In genomic region chrX:151046321-151046720, GRCm38 (mm10) we compare ENCODE assay signal across 8 mouse cellular contexts. TPM values are rescaled to one million over a fixed set of nuclear protein-coding genes. Genes with fewer than 3 reads are reported as not detected.
A peak's percentile ranks its signal among the peaks of the same experiment; 100 is the strongest.
DNase-seq lines count a peak whose midpoint lies in the region; ATAC-seq and TF ChIP-seq lines count a peak whose summit lies in the region.

No protein-coding gene starts in this region.

- H3K4me1 ChIP-seq in heart, embryonic 11.5 days (ENCODE audit: control insufficient read depth, insufficient read depth, low read length): no peaks in the 10 kb centered on the region
- H3K4me1 ChIP-seq in testis, adult 2 months (ENCODE audit: control insufficient read depth, insufficient read depth, low read length): no peaks in the 10 kb centered on the region
- H3K4me1 ChIP-seq in liver, embryonic 12.5 days: no peaks in the 10 kb centered on the region

- ATAC-seq in heart, embryonic 11.5 days (replicated peaks; ENCODE audit: insufficient number of reproducible peaks, low FRiP score, low TSS enrichment): no peak
- no peak for ATAC-seq in liver, embryonic 12.5 days

- H3K27ac ChIP-seq in heart, embryonic 11.5 days (ENCODE audit: low read depth, low read length): no peak overlapping the region
- peak overlapping the region; percentile 80 for H3K27ac ChIP-seq in testis, adult 2 months (ENCODE audit: control insufficient read depth, insufficient read depth, low read depth, low read length)
- H3K27ac ChIP-seq in liver, embryonic 12.5 days: no peak overlapping the region

- H3K4me2 ChIP-seq in heart, embryonic 11.5 days: peak overlapping the region; percentile 64
- peak overlapping the region; percentile 70 for H3K4me2 ChIP-seq in liver, embryonic 12.5 days

- no peak for TF ChIP-seq POLR2A in testis, adult 2 months (IDR thresholded peaks at IDR 0.05; ENCODE audit: control insufficient read depth, low read depth, low read length)

- WGBS in heart, embryonic 11.5 days (ENCODE audit: insufficient replicate concordance): 53% methylated on average over 11 of the region's 11 CpGs
- 43% methylated on average over 11 of the region's 11 CpGs for WGBS in liver, embryonic 12.5 days (ENCODE audit: insufficient replicate concordance)

- no peaks in the 10 kb centered on the region; the same call in 1 of the 2 replicates for H3K27me3 ChIP-seq in heart, embryonic 11.5 days (ENCODE audit: control insufficient read depth, insufficient read depth, low read length)
- no peaks in the 10 kb centered on the region for H3K27me3 ChIP-seq in testis, adult 2 months (ENCODE audit: control insufficient read depth, insufficient read depth, low read length)
- H3K27me3 ChIP-seq in liver, embryonic 12.5 days (replicated peaks): peaks cover 52% of the 10 kb centered on the region

- H3K4me3 ChIP-seq in heart, embryonic 11.5 days (ENCODE audit: low read depth, low read length): peak overlapping the region; percentile 67
- peak overlapping the region; percentile 84 for H3K4me3 ChIP-seq in testis, adult 2 months (ENCODE audit: control insufficient read depth, low read depth, low read length)
- peak overlapping the region; percentile 57; the same call in 1 of the 2 replicates for H3K4me3 ChIP-seq in liver, embryonic 12.5 days

- no peak for DNase-seq in heart, adult 9 months (ENCODE audit: low spot score in 2 of 2)
- no peak for DNase-seq in testis, postnatal 14 days (ENCODE audit: low spot score)
- peak; percentile 43 for DNase-seq in testis, postnatal 10 days (ENCODE audit: low spot score)
- no peak for DNase-seq in ovary, postnatal 36 days (ENCODE audit: low spot score)
- DNase-seq in adipocyte (ENCODE audit: low spot score): no peak

- no peak for TF ChIP-seq CTCF in testis, adult 2 months (IDR thresholded peaks at IDR 0.05; ENCODE audit: control insufficient read depth, insufficient read depth, insufficient replicate concordance, low read depth, low read length)

- no peak overlapping the region for H3K9ac ChIP-seq in heart, embryonic 11.5 days (ENCODE audit: low read depth, low read length)
- no peak overlapping the region for H3K9ac ChIP-seq in liver, embryonic 12.5 days

- no peaks in the 10 kb centered on the region; the same call in 1 of the 2 replicates for H3K9me3 ChIP-seq in heart, embryonic 11.5 days (replicated peaks; ENCODE audit: control insufficient read depth, low read length)
- H3K9me3 ChIP-seq in liver, embryonic 12.5 days (replicated peaks): no peaks in the 10 kb centered on the region

- no peaks in the 10 kb centered on the region for H3K36me3 ChIP-seq in heart, embryonic 11.5 days (ENCODE audit: control insufficient read depth, insufficient read depth, low read length)
- no peaks in the 10 kb centered on the region for H3K36me3 ChIP-seq in testis, adult 2 months (ENCODE audit: control insufficient read depth, insufficient read depth, low read length)
- H3K36me3 ChIP-seq in liver, embryonic 12.5 days: no peaks in the 10 kb centered on the region

RNA-seq across cellular contexts. Expression of gene Fgd1, which starts 0.4 kb away (rescaled TPM):
- 5.8 and 6.4 TPM in 2 replicates for polyA plus RNA-seq in heart, embryonic 11.5 days (2014; fragmentation: Nextera tagmentation; extraction: Ambion mirVana)
- 1.3 TPM in 2 replicates for polyA plus RNA-seq in testis, adult 2 months (2012; rRNA removed)
- polyA plus RNA-seq in liver, embryonic 12.5 days (2016; fragmentation: Nextera tagmentation; extraction: Ambion mirVana): 3.4 and 3.9 TPM in 2 replicates

RNA-seq across cellular contexts. Expression of gene Gnl3l, which starts 29.2 kb away (rescaled TPM):
- 27.0 and 29.4 TPM in 2 replicates for polyA plus RNA-seq in heart, embryonic 11.5 days (2014; fragmentation: Nextera tagmentation; extraction: Ambion mirVana)
- polyA plus RNA-seq in testis, adult 2 months (2012; rRNA removed): 1.4 and 1.7 TPM in 2 replicates
- polyA plus RNA-seq in liver, embryonic 12.5 days (2016; fragmentation: Nextera tagmentation; extraction: Ambion mirVana): 21.2 and 21.3 TPM in 2 replicates

RNA-seq across cellular contexts. Expression of gene Tsr2, which starts 50.0 kb away (rescaled TPM):
- polyA plus RNA-seq in heart, embryonic 11.5 days (2014; fragmentation: Nextera tagmentation; extraction: Ambion mirVana): 19.5 and 22.6 TPM in 2 replicates
- polyA plus RNA-seq in testis, adult 2 months (2012; rRNA removed): 2.3 and 2.7 TPM in 2 replicates
- polyA plus RNA-seq in liver, embryonic 12.5 days (2016; fragmentation: Nextera tagmentation; extraction: Ambion mirVana): 22.0 and 22.6 TPM in 2 replicates
